In genomic region chr2:151573667-151574066, GRCm38 (mm10) we compare ENCODE assay signal across 24 mouse cellular contexts. TPM values are rescaled to one million over a fixed set of nuclear protein-coding genes. Genes with fewer than 3 reads are reported as not detected.
A peak's percentile ranks its signal among the peaks of the same experiment; 100 is the strongest.
DNase-seq lines count a peak whose midpoint lies in the region; ATAC-seq lines count a peak whose summit lies in the region.
"Had no signal": no experiment of that assay in that cellular context is flagged by ENCODE, and none has a peak within 500 bp of the region (broad histone marks: within the 10 kb centered on the region; RNA-seq: fewer than 3 reads in every experiment).

No protein-coding gene starts in this region.

- ATAC-seq in frontal cortex, adult (ENCODE audit: low TSS enrichment) = peak; percentile 29
- ATAC-seq: activated CD4-positive, CD25-positive, alpha-beta regulatory T cell, adult 4 months; forebrain, embryonic 13.5 days; inflammation-experienced regulatory T-cells, adult 6 months had no signal

- no peak for DNase-seq in frontal cortex, postnatal 14 days (ENCODE audit: low spot score in 2 of 2)
- DNase-seq in left cerebral cortex, adult 11 months (ENCODE audit: low spot score) = peak; percentile 40
- no peak for DNase-seq in left cerebral cortex, postnatal 10 days (ENCODE audit: extremely low spot score in 1 of 2, low spot score in 2 of 2)
- DNase-seq in right cerebral cortex, adult 18-20 months = peak; percentile 72
- no peak for DNase-seq in right cerebral cortex, postnatal 10 days (ENCODE audit: low spot score in 2 of 2)
- DNase-seq in telencephalon, adult 2 months (ENCODE audit: low read depth, low spot score) = peak; percentile 66
- no peak for DNase-seq in spleen, adult 12 weeks (ENCODE audit: low spot score)
- DNase-seq: adrenal gland, adult 2 months; adrenal gland, postnatal 36 days; cerebellum, adult 2 months; cerebellum, postnatal 14 days; kidney, adult 8-10 months; kidney, postnatal 4 days; lung, embryonic 14.5 days; lung, postnatal 14 days; right cerebral cortex, postnatal 14 days had no signal

- intact Hi-C loops in left cerebral cortex, postnatal 10 days (cut with DNase I) = loop anchor here (10.0 kb wide), 2 partner anchors 131 to 161 kb away; partner anchors contain the start of gene Tmem74b

RNA-seq across cellular contexts. Expression of gene Sdcbp2, which starts 1.2 kb away (rescaled TPM):
- total RNA-seq in left cerebral cortex, postnatal 10 days (2021) = 1 to 10 TPM; 1.5 to 1.6 TPM
- total RNA-seq: hematopoietic stem cell, adult 5-6 weeks had no signal

RNA-seq across cellular contexts. Expression of gene Fkbp1a, which starts 31.4 kb away (rescaled TPM):
- 100 to 1,000 TPM; 558 to 568 TPM for total RNA-seq in left cerebral cortex, postnatal 10 days (2021)

RNA-seq across cellular contexts. Expression of gene Snph, which starts 58.7 kb away (rescaled TPM):
- 100 to 1,000 TPM; 162 to 164 TPM for total RNA-seq in left cerebral cortex, postnatal 10 days (2021)
- total RNA-seq: CH12.LX; hematopoietic stem cell, adult 5-6 weeks; monocyte, adult 5-6 weeks; neutrophil, adult 5-6 weeks had no signal

Comparison
In these comparisons a context has a peak if more than half of its experiments do, and no peak if none do; other contexts are left out.
1. DNase-seq: peak in left cerebral cortex, adult 11 months (single experiment), right cerebral cortex, adult 18-20 months (single experiment) and telencephalon, adult 2 months (single experiment); none in frontal cortex, postnatal 14 days (0 of 2), left cerebral cortex, postnatal 10 days (0 of 2), right cerebral cortex, postnatal 10 days (0 of 2) and spleen, adult 12 weeks (single experiment).